Mouse (Mus musculus): ENCODE data around the gene Sema3e. TPM values are rescaled to one million over a fixed set of nuclear protein-coding genes. Genes with fewer than 3 reads are reported as not detected.

Gene Sema3e
- total RNA-seq, 2 experiments from 2014 or later = not detected

GRCm38 (mm10) chr5:14062918-14063481 lies 37.9 kb downstream of the Sema3e start:
- ATAC-seq (replicated peaks; ENCODE audit: low FRiP score, poor library complexity, severe bottlenecking) = no peak

- ATAC-seq (replicated peaks; ENCODE audit: low FRiP score, poor library complexity, severe bottlenecking) = no peak
These were observed 48.1 kb downstream of the Sema3e start for GRCm38 (mm10) chr5:14073152-14073551.

GRCm38 (mm10) chr5:14088100-14088499 lies 63.0 kb downstream of the Sema3e start:
- ATAC-seq (replicated peaks; ENCODE audit: low FRiP score, poor library complexity, severe bottlenecking) = no peak

DNA sequence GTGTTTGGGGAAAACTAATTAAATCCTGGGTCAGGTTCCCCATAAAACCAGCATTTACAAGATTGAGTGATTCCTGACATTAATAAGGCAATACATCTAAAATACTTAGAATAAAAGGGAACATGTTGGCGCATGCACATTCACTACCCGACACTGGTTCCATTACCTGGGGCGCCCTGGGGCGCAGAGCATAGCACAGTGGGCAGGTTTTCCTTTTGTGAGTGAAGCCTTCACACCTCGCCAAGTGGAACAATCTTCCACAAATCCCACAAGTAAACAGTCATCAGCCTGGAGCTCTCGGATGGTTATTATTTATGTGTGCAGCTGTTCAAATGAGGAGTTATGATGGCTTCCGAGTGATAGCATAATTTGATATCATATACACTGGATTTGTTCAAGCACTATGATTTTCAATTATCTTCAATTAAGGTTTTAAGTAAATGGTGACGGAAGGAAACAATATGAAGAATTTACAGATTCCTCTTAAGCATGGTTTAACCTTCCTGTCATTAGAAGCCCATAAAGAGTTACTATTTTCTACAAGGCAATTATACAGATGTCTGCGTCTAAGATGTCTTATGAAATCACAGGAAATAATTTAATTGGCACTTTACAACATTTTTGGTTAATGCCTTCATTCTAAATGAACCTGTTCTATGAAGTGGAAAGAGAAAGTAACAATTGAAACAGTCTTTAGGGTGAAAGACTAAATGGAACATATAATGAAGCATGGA lies 65.0 kb downstream of the Sema3e start:
- no peak for ATAC-seq (replicated peaks; ENCODE audit: low FRiP score, poor library complexity, severe bottlenecking)

- no peak for ATAC-seq (replicated peaks; ENCODE audit: low FRiP score, poor library complexity, severe bottlenecking)
These were observed 65.5 kb downstream of the Sema3e start for GRCm38 (mm10) chr5:14090609-14090969.

DNA sequence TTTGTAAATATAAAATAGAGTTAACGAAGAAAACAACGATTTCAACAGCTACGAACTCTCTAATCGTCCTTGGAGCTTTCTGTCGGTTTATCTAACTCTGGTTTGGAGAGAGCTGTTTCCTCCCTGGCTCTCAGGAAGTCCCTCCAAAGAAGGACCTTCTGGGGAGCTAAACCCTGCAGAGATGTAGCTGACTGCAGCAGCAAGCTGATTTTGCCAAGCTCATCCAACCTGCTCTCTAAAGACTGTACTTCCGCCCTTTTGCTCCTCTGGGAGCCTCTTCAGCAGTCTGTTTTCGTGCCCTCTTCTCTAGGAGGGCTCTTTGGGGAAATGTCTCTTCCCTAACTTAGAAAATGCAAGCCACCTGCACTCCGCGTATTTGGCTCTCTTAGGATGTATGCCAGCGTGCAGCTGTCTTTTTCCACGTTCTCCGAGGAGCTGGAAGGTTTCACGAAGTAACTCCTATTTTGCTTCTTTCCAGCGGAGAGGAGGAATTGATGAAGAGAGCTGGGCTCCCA lies 67.2 kb downstream of the Sema3e start:
- ATAC-seq (replicated peaks; ENCODE audit: low FRiP score, poor library complexity, severe bottlenecking) = no peak

DNA sequence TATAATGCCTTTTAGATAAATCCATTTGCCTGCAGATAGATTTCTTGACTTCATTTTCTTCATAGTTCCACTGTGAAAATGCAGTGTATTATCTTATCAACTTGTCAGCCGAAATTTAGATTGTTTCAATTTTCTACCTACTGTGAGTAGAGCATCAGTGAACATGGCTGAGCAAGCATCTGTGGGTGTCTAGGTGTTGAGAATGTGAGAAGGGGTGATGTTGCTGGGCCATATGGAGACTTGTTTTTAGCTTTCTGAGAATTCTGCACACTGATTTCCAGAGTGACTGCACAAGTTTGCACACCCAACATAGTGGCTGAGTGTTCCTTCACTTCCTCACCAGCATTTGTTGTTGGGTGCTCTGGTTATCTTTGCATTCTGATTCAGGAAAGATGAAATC lies 71.1 kb downstream of the Sema3e start:
- no peak for ATAC-seq (replicated peaks; ENCODE audit: low FRiP score, poor library complexity, severe bottlenecking)

DNA sequence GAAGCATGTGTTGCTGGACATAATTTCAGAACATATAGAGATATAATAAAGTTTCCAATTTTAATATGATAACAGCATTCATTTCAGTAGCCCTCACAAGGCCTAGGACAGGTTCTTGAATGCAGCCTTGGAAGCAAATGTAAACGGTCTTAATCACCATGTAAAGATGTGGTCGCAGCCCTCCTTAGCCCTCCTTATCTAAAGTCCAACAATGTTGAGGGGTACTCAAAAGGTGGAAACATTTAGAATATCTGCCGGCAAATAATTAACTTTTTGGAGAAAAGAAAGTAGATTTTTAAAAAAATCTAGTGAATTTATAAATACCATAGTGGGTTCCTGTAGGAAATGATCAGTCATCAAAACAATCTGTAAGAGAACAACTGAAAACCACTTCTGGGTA lies 73.6 kb downstream of the Sema3e start:
- ATAC-seq (replicated peaks; ENCODE audit: low FRiP score, poor library complexity, severe bottlenecking) = no peak

GRCm38 (mm10) chr5:14107365-14107764 lies 82.3 kb downstream of the Sema3e start:
- no peak for ATAC-seq (replicated peaks; ENCODE audit: low FRiP score, poor library complexity, severe bottlenecking)

GRCm38 (mm10) chr5:14109001-14109400 lies 83.9 kb downstream of the Sema3e start:
- ATAC-seq (replicated peaks; ENCODE audit: low FRiP score, poor library complexity, severe bottlenecking) = no peak

DNA sequence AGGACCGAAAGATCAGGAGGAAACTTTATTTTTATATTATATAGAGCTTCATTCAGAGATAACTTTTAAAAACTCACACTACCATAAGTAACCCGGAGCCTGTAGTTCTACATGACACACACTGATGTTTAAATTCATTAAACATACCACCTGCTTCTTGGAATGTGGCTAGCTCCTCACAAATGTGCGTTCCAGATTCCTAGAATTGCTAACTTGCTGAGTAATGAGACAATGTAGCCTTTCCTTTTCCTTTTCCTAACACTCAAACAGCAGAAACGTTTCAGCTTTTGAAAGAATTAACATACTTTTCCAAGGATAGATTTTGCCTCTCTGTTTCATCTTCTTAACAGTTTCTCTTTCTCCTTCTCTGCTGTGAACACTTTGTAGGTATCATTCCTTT lies 86.3 kb downstream of the Sema3e start:
- ATAC-seq (replicated peaks; ENCODE audit: low FRiP score, poor library complexity, severe bottlenecking) = no peak

- no peak for ATAC-seq (replicated peaks; ENCODE audit: low FRiP score, poor library complexity, severe bottlenecking)
These were observed 96.8 kb downstream of the Sema3e start for GRCm38 (mm10) chr5:14121902-14122301.

GRCm38 (mm10) chr5:14126591-14126990 lies 101.5 kb downstream of the Sema3e start:
- ATAC-seq (replicated peaks; ENCODE audit: low FRiP score, poor library complexity, severe bottlenecking) = no peak

DNA sequence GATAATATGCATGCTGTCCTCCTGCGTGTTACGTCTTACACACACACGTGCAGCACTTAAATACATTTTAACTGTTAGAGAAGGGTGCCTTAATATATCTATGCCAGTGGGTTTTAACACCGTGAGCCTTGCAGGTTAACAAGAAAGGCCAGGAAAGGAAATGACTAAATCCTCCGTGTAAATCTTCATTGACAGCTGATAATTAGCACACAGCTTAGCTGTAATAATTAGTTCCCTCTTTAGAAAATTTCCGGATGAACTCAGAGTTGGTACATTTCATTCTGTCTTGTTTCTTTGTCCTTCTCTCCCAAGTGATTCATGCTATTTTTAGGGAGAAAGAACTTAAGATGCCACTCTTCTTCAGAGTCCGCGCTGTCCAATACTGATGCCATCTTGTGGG lies 110.9 kb downstream of the Sema3e start:
- ATAC-seq (replicated peaks; ENCODE audit: low FRiP score, poor library complexity, severe bottlenecking) = no peak

GRCm38 (mm10) chr5:14138725-14139124 lies 113.6 kb downstream of the Sema3e start:
- no peak for ATAC-seq (replicated peaks; ENCODE audit: low FRiP score, poor library complexity, severe bottlenecking)

GRCm38 (mm10) chr5:14162579-14162978 lies 137.5 kb downstream of the Sema3e start:
- no peak for ATAC-seq (replicated peaks; ENCODE audit: low FRiP score, poor library complexity, severe bottlenecking)

- ATAC-seq (replicated peaks; ENCODE audit: low FRiP score, poor library complexity, severe bottlenecking) = no peak
These were observed 138.2 kb downstream of the Sema3e start for GRCm38 (mm10) chr5:14163280-14163679.

DNA sequence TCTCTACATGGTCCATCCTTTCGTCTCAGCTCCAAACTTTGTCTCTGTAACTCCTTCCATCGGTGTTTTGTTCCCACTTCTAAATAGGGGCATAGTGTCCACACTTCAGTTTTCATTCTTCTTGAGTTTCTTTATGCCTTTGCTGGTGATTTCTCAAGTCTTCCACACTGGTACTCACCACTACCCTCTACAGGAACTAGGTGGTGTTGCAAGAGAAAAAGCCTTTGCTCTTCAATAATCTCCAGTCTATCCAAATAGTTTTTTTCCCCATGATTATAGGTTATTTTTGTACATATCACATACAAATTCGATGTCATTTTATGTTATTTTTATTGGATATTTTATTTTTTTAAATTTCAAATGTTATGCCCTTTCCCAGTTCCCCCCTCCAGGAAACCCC lies 142.7 kb downstream of the Sema3e start:
- no peak for ATAC-seq (replicated peaks; ENCODE audit: low FRiP score, poor library complexity, severe bottlenecking)

DNA sequence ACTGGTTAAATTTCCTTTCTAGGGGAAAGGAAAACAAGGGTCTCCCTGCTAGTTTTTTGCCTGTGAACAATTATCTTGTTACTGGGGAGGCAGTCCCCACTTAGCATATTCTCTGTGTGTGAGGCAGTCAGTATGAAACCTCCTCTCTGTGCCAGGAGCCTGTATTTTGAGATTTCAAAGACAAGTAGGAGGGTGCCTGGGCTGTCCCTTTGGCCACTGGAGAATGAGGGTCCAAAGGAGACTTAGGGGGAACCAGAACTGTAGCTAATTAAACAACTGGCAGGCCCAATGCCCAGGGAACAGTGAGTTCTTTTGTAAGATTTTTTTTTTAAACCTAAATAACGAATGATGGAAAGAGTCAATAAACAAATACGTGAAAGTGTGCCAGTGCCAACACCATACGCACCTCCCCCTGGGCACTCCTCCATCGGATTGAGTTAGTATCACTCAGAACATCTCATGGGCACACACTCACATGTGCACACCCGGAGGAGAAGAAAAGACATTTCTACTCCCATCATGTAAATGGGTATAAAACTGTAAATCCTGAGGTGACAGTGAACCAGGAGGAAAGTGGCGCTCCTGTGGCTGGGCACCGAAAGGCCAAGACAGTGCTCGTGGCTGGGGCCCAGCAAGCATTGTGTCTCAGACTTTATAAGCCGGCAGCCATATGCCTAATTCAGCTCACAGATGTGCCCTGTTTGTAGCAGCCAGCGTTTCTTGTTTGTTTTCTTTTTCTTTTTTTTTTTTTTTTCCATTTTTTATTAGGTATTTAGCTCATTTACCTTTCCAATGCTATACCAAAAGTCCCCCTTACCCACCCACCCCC lies 148.5 kb downstream of the Sema3e start:
- ATAC-seq (replicated peaks; ENCODE audit: low FRiP score, poor library complexity, severe bottlenecking) = no peak

DNA sequence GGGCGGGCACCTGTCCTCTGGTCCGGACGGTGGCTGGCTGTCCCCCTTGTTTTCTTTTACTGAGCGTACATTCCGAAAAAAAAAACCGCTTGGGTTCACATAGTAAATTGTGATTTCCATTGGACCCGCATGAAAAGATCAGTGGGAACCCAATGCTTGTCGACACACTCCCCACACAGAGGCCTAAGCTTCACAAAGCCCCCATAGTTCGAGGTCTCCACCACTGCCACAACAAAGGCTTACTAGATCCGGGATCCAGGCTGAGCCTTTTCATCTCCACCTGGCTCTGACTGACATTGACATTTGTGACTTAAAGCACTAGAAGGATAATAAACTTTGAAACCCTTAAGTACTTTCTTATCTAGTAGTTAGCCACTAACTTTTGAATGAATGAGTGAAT lies 155.5 kb downstream of the Sema3e start:
- no peak for ATAC-seq (replicated peaks; ENCODE audit: low FRiP score, poor library complexity, severe bottlenecking)

DNA sequence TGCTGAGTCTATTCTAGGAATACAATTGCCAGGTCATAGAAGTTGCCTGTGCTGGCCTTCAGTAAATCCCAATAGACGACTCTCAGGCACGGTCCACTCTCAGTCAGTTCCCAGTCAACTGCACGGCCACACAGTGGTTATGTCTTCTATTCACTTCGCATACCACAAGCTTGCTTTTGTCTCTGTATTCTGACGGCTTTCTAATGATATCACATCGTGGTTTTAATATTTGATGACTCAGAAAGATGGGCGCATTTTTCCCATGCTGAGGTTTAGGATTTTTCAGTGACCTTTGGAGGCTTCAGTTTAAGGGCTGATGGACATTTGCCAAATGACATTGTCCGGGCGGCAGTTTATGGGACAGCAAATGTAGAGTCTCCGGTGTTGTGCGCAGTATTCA lies 157.1 kb downstream of the Sema3e start:
- ATAC-seq (replicated peaks; ENCODE audit: low FRiP score, poor library complexity, severe bottlenecking) = no peak
